Mouse (Mus musculus): Measurements from ENCODE around the gene Abca1.

GRCm38 (mm10) chr4:53178489-53178888 lies 18.8 kb upstream of the Abca1 start:
- no peak for TF ChIP-seq CTCF (IDR thresholded peaks at IDR 0.05 in 2 of 3, conservative IDR thresholded peaks at IDR 0.05 in 1 of 3; ENCODE audit: control insufficient read depth in 1 of 3, insufficient read depth in 1 of 3, low read depth in 2 of 3, low read length in 3 of 3, poor library complexity in 1 of 3, severe bottlenecking in 1 of 3)
- TF ChIP-seq POLR2A (IDR thresholded peaks at IDR 0.05; ENCODE audit: control insufficient read depth in 1 of 2, insufficient read depth in 1 of 2, low read depth in 1 of 2, low read length in 2 of 2, poor library complexity in 1 of 2) = no peak
- no peak for TF ChIP-seq JUND (IDR thresholded peaks at IDR 0.05; ENCODE audit: low read depth, low read length)
- no peak for TF ChIP-seq CHD2 (IDR thresholded peaks at IDR 0.05; ENCODE audit: low read length)

Data from MEL (cell line).